Mouse (Mus musculus) kidney, postnatal 36 days (tissue): ENCODE results near the gene Srpk1.
A peak's percentile ranks its signal among the peaks of the same experiment; 100 is the strongest.
"Not testable (repeated sequence)": the region's sequence is repeated elsewhere in the genome, so short reads cannot be mapped to it uniquely, and the experiment has no call there.

Experiments used
- DNase-seq, 2 experiments: peaks; one replicate each; pipeline ENCODE4 v3.0.0; 2021 to 2022; ENCODE audit warnings: mixed read lengths in 2 of 2

Gene Srpk1

GRCm38 (mm10) chr17:28612603-28613002, 9.9 kb downstream of the Srpk1 start:
- DNase-seq, result no peak

DNA sequence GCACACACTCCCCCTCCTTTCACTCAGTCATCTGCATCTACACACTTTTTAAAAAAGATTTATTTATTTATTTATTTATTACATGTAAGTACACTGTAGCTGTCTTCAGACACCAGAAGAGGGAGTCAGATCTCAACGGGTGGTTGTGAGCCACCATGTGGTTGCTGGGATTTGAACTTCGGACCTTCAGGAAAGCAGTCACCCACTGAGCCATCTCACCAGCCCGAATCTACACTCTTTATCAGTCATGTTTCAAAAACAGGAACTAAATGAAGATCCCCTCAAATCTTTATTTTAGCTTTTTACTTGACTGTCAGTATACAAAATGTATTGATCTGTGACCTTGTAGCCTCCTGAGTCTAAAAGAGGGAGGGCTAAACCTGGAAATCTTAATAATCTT, 13.0 kb downstream of the Srpk1 start:
- peak in 1 of 2 experiments; percentile 17 for DNase-seq

DNA sequence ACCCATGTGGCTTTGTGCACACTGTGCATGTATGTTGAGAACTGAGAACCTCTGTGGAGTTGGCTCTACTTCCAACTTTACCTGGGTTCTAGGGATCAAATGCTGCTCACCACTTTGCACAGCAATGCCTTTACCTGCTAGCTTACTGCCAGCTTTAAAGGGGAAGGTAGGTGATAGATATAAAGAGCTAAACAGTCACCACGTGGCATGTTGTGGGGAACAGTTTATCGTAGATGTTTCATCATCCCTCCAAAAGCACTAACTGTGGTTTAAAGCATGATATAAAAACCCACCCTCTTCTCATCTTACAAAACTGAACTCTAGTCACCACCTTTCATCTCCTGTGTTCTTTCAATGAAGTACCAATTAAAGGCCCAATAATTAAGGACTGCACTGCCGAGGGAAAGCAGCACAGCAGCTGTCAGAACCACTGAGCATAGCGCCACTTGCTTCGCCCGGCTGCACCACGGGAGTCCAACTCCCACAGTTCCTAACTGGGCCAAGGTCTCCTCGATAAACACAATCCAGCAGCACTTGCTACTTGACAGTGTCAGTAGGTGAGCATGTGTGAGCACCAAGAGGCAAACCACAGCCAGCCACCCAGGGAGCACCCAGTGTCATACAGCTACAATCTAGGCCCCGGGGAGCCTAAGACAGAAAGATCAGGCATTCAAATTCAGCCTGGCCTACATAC, 20.8 kb downstream of the Srpk1 start:
- no peak for DNase-seq

DNA sequence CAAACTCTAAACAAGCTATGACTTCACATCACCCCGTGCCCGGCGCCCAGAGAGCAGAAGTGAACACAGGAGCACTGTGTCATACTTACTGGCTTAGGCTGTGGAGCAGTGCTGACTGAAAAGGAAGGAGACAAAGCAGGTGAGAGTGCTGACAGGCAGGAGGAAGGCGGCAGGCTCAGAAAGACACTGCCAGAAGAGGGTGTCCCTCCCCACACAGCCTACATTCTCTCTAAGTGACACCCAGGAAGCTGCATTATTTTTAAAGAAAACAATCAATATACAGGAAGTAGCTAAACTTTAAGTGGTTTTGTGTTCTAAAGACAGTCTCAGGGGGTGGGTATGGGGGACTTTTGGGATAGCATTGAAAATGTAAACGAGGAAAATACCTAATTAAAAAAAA, 21.7 kb downstream of the Srpk1 start:
- DNase-seq, result no peak

DNA sequence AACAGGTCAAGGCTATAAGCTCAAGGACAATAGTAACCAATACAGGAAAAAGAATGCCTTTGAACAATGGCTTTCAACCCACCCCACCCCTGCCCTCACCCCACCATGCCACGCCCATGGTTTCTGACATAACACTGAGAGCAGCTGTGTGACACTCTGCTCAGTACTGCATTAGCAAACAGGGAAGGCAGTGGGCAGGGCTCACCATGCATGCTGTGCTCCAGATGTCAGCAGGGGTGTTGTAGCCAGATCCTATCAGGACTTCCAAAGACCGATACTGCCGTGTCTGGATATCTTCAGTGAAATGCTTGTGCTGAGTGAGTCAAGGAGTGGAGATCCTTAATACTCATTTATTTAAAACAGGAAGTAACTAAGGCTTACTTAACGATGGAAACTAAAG, 28.5 kb downstream of the Srpk1 start:
- no peak for DNase-seq

DNA sequence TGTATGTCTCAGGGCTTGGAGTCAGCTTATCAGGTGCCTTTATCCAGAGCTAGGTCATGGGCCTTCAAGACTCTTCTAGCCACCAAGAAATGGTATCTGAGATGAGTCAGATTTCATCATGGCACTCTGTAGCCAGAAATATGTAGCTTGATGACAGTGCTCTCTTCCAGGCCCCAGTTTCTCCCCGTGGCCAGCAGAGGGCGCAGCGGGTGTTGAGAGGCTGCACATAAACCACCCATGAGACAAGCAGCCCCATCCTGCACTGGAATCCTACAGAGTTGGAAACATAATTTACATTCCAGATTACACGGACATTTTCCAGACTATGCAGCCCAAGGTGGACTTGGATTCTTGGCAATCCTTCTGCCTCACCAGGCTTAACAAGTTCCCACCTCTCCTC, 29.5 kb downstream of the Srpk1 start:
- peak; percentile 66 to 89 for DNase-seq

- no peak for DNase-seq
Observed at GRCm38 (mm10) chr17:28591476-28591875, 31.0 kb downstream of the Srpk1 start.

- no peak for DNase-seq
Observed at GRCm38 (mm10) chr17:28590596-28590995, 31.9 kb downstream of the Srpk1 start.

- DNase-seq, result no peak
Observed at GRCm38 (mm10) chr17:28588591-28588990, 33.9 kb downstream of the Srpk1 start.

DNA sequence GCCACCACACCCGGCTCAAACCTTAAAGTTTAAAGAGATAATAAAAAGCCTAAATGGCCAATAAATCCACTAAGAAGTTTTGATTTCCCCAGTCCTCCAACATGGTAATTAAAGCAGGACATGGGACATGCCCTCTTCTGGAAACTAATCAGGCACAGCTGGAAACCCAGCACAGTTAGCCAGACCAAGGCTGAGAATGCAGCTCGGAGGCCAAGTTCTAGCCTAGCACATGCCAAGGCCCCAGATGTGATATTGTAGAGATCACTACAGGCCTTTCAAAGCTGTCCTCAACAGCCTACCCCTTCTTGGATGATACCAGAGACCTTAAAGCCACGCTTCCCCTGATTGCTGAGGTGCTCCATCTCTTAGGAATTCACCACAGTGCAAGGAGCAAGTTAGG, 36.0 kb downstream of the Srpk1 start:
- DNase-seq, result no peak

DNA sequence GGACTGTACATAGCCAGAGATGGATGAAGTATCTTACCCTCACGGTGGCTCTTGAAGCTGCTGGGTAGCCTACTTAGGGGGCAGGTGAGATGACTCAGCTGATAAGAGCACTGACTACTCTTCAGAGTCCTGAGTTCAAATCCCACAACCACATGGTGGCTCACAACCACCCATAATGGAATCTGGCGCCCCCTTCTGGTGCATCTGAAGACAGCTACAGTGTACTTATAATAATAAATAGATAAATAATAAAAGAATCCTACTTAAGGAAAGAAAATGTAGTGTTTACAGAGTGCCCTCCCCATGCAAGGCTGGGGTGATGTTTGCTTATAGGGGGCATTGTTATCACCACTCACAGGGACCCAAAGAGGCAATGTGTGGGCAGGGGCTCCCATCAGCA, 41.5 kb downstream of the Srpk1 start:
- no peak for DNase-seq

- peak; percentile 70 to 90 for DNase-seq
Observed at GRCm38 (mm10) chr17:28580396-28580795, 42.1 kb downstream of the Srpk1 start.

GRCm38 (mm10) chr17:28575244-28576125, 47.0 kb downstream of the Srpk1 start, which contains the start of gene Lhfpl5:
Gene Lhfpl5, plus strand, starts transcription at chr17:28575641.
- DNase-seq, result peak in 1 of 2 experiments; percentile 71

- DNase-seq, result no peak
Observed at GRCm38 (mm10) chr17:28572941-28573340, 49.6 kb downstream of the Srpk1 start.

DNA sequence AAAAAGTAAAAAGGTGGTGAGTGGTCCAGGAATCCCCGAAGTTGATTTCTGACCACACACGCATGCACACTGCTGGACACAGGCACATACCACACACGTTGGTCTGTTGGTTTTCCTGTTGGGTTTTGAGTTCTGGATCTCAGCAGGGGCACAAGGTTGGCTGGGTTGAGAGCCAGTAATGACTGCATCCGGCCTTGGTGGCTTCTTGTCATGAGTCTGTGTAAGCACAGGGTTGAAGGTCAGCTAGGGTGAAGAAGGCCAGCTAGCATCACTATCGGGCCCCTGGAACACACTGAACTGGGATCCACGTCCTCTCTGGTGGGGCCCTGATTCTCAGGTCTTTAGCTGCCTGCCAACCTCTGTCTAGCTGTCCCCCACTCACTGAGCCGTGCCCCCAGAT, 50.0 kb downstream of the Srpk1 start:
- DNase-seq, result no peak

GRCm38 (mm10) chr17:28571868-28572267, 50.6 kb downstream of the Srpk1 start:
- DNase-seq, result peak in 1 of 2 experiments; percentile 55

DNA sequence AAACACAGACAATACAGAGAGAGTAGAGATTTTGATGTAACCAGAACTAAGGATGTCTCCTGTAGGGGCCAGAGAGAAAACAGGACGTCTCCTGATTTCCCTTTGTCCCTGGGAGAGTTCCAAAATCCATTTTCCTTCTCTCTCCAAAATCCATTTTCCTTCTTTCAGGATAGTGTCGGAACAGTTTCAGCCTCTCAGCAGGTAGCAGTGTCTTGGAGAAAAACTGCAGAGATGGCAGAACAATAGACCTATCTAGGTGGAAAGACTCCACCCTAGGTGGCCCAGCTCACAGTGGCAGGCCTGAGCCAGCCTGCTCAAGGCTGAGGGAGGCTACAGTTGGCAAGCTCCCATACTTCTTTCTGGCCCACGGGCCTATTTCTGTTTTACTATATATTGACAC, 55.0 kb downstream of the Srpk1 start:
- no peak for DNase-seq

DNA sequence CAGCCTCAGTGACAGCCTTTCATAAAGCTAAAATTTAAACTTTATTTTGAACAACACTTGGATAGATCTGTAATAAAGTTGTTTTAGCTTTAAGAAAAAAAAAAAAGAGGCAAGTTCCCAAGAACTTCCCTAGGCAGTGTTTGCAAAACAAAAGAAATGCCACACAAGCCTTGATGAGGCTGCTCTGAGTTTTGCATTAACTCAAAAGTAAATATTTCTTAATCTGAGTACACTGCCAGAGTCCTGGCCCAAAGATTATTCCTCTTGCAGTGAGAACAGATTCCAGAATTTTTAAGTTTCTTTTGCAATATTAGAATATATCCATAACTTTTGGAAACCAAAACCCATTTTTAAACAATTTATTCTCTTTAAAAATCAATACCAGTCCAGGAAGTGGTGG, 57.3 kb downstream of the Srpk1 start:
- DNase-seq, result no peak

DNA sequence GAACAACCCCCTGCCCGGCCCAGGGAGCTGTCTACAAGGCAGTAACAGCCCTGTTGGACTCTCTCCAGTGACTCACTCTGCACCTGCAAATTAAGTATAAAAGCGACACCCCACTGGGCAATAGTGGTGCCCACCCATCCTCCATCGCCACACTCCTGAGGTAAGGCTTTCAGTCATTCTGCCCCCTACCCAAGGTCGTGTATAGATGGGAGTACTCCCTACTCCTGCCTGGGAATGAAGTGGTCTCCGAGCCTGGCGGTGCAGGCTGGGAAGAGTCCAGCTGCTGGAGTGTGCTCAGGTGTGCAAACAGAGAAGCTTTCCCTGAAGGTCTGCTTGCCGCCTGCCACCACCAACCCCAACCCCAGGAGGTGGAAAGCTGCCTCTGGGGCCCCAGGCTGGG, 60.9 kb downstream of the Srpk1 start:
- DNase-seq, result no peak

GRCm38 (mm10) chr17:28560598-28560997, 61.9 kb downstream of the Srpk1 start, which contains the start of gene Clps:
Gene Clps, minus strand, starts transcription at chr17:28560766.
- DNase-seq, result no peak

- DNase-seq, result no peak
Observed at GRCm38 (mm10) chr17:28557772-28558171, 64.7 kb downstream of the Srpk1 start.

- DNase-seq, result no peak
Observed at GRCm38 (mm10) chr17:28556635-28557396, 65.7 kb downstream of the Srpk1 start.

DNA sequence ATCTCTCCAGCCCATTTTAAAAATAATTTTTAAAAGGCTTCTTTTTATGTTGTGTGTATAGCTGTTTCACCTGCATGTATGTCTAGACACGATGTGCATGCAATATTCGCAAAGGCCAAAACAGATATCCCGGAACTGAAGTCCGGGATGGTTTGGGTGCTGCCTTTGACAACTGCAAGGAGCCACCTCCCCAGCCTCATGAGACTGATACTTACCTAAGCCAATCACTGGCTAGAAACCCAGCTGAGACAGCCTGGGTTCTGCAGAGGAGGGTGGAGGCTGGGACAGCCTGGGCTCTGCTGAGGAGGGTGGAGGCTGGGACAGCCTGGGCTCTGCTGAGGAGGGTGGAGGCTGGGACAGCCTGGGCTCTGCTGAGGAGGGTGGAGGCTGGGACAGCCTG, 68.5 kb downstream of the Srpk1 start:
- DNase-seq, result not testable (repeated sequence)
